Mouse (Mus musculus) right cerebral cortex, postnatal 4 days (tissue): ENCODE measurements around the gene Tent4a.
A peak's percentile ranks its signal among the peaks of the same experiment; 100 is the strongest.
"Not testable (repeated sequence)": the region's sequence is repeated elsewhere in the genome, so short reads cannot be mapped to it uniquely, and the experiment has no call there.

Experiments used
- DNase-seq: peaks from one replicate; pipeline ENCODE4 v3.0.0-alpha.2; 2022

The Tent4a gene

DNA sequence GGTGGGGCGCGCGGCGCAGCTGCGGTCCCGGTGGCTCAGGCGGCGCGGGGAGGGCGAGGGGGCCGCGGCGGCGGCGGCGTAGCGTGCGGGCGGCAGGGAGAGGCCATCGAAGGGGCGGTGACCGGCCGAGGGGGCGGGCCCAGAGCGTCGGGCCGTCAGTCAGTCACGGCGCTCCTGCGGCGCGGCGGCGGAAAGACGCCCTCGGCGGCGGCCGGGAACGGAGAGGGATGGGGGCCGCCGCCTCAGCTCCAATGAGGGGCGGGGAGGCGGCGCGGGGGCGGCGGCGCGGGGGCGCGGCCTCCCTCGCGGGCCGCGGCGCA lies at the start of gene Tent4a:
Gene Tent4a, minus strand, starts transcription at position 284 of the 320 bp plus-strand sequence.
- DNase-seq, result no peak

DNA sequence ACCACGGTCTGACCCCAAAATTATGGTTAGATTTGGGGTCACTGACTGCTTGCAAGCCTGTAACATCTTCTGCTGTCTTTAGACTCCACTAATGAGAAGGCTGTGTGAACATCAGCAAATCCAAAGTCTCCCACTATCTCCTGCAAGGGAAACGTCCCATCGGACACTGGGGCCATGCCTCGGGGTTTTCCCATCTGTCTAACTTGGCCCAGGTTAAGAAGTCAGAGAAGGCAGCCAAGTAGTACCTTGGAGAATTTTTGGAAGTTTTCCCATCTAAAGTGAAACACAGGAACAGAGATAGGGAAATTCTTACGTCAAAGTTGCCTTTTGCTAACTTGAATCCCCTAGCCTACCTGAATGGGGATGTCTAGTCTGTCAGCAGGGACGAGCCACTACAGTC lies 49.2 kb upstream of the Tent4a start:
- no peak for DNase-seq

DNA sequence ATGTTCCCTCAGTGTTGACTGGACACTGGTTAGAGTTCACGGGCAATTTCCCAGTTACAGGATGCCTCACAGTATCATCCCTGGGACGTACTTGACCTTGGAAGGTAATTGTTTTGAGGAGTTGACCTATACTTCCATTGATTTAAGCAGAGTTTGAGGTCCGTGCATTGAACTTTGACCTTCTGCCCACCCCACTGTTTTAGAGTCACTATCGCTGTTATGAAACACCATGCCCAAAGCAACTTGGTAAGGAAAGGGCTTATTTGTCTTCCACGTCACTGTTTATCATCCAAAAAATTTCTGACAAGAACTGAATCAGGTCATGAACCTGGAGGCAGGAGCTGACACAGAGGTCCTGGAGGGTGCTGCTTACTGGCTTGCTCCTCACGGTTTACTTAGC lies 48.0 kb upstream of the Tent4a start:
- no peak for DNase-seq

DNA sequence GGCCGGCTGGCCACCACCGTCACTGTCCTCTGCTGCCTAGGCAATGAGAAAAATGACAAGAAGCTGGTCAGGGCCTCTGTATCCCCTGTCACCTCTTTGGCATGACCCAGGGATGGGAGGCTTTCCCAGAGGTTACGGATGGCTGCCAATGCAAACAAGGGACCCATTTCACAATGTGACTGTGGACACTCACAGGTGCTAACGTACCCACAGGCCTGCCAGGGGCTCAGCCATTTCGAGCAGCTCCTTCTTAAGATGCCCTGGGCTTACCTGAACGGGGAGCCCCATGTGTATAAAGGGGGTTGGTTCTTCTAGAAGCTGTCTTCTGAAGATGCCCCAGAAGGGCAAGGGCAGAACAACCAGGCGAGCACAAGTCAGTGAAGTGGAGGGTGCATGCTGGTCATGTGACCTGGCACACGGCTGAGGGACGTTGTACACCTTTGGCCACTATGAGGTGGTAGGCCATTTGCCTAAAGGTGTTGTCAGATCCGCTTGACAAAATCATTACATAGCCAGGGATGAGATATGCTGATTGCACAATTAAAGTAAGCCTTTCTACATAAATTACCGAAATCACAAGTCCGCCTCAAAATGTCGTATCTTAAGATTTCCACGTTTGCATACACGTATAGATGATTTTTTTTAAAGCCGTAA lies 42.9 kb upstream of the Tent4a start:
- DNase-seq, result no peak

DNA sequence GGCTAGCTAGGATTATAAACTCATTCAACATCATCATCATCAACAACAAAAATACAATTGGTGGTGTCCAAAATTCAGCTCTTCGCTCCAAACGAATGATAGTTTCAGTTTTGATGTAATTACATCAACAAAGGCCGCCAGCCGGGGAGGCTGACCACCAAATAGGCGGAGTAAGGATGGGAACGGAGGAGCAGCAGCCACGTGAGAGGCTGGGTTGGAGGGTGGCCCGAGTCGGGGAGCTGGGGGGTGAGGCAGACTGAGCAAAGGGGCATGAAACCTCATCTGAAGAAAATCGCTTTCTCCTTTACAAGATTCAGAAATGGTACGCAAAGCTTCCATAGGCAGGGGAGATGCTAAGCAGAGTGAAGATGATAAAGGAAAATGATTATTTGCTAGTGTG lies 42.3 kb upstream of the Tent4a start:
- DNase-seq, result peak; percentile 43

DNA sequence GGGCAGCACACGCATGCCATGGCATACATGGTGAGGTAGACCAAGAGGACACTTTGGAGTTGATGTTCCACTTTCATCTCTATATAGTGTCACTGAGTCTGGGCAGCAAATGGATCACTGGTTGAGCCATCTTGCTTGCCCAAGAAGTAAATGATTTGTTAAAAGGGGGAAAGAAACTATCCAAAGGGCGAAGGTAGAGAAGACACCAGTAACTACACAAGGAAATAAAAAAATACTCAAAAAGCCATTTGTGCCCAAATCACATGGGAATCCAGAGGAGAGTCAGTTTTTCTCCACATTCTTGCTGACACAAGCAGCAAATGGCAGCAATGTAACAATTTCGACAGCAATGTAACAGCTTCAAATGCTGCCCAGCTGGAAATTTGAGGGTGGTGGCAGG lies 38.2 kb upstream of the Tent4a start:
- no peak for DNase-seq

DNA sequence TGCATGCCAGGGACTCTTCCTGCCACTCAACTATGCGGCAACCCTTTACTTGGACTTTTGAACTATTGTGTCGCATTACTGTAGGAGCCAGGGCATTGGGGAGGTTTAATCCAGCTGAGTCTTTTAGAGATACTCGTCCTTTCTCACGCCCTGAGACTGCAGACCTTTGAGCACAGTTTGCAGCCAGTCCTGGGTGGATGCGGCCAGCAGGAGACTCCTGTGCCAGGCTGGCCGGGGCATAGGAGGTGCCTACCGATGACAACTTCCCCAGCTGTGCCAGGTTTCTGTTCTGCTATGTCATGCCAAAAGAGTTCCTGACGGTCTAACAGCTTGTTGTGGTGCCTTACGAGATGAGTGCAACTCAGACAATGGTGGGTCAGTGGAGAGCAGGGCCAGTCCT lies 34.8 kb upstream of the Tent4a start:
- no peak for DNase-seq

DNA sequence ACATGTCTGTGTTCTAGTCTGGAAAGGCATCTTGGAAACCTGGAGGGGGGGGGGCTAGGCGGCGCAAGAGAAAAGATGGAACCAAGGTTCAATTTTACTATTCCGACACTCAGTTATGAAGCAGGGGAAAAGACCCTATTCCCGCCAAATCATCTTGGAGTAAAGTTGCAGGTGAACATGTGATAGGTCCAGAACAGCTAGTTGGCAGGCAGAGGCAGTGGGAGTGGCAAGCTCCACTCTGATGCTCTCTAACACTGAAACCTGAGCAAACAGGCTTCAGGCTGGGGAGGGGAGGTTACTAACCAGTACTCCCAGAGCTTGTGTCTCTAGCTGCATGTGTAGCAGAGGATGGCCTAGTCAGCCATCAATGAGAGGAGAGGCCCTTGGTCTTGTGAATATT lies 31.0 kb upstream of the Tent4a start:
- not testable (repeated sequence) for DNase-seq

DNA sequence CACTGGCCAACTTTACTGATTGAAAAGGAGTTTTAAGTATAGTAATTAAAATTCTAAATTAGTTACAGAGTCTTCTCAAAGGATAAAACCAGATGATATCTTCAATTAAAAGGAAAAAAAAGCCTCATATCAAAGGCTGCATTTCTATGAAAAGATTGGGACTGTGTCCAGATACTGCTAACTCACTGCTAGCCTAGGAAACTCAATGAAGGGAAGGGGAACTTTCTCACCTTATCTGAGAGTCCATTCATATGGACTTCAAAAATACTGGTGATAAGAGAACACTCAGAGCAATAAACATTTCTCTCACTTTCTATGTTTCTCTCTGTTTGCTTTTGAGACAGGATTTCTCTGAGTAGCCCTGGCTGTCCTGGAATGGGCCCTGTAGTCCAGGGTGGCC lies 30.2 kb upstream of the Tent4a start:
- no peak for DNase-seq

DNA sequence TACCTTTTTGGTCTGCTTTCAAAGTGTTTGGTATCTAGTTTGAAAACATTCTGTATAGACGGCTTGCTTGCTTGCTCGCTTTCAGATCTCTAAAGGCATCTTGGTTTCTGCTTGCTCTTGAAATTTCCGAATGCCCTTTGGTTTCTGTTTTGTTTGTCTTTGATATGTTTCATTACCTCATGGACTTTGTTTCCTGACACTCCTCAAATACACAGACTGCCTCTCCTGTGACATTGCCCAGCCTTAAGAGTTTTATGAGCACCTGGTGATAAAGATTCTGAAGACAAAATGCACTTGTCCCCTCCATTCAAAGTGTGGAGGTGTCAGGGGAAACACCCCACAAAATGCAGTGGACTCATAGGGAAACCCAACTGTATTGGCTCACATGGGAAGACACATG lies 29.5 kb upstream of the Tent4a start:
- no peak for DNase-seq

DNA sequence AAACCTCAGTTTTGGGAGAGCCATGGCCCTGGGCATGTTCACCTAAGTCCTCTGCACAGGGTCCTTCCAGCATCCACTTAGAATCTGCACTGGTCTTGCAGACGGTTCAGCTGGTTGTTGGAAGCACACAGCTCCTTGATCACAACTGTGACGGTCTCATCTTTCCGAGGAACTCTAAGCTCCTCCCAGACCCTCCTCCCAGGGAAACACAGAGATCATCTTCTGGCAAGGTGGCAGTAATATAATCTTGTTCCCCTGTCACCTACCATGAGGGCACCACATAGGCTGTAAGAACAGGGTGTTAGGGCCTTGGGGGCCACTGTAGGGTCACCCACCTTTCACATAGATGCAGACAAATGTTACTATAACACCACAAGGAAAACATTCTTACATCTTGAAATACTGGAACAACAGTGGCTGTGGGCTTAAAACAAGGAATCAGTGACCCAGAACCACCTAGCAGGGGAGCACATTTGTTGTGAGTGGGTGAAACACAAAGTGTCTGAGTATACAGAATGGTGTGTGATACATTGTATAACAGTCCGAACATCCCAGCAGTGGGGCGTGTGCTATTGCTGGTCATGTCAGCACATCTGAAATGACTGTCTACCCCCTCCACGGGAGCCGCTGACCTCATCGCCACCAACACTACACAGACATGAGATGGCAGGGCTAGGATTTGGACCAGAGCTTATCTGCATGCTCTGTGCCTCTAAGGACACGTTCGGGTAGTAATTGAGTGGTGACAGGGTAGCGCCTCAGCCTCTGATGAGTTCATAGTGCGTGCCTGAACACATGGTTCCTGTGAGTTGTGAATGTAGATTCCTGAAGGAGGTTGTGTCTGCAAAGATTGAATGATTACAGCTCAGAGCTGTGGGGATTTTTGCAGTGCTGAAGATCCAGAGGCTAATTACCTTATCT lies 28.5 kb upstream of the Tent4a start:
- DNase-seq, result no peak

DNA sequence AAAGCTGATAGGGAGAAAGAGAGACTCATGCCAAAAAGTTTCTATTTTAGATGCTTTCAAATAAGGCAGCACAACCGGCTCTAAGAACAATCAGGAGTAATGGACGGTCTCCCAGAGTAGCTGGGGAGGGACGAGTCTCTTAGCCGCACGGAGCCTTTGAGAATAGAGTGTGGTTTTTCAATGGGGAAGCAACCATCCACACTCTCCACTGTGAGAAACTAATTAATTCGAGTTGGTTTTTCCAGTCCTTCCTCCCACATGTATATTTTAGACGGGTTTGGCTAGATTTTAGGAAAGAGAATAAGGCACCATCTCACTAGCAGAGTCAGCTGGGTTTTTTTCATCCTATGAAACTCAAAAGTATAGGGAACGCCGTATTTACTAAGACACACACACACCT lies 27.6 kb upstream of the Tent4a start:
- DNase-seq, result no peak

DNA sequence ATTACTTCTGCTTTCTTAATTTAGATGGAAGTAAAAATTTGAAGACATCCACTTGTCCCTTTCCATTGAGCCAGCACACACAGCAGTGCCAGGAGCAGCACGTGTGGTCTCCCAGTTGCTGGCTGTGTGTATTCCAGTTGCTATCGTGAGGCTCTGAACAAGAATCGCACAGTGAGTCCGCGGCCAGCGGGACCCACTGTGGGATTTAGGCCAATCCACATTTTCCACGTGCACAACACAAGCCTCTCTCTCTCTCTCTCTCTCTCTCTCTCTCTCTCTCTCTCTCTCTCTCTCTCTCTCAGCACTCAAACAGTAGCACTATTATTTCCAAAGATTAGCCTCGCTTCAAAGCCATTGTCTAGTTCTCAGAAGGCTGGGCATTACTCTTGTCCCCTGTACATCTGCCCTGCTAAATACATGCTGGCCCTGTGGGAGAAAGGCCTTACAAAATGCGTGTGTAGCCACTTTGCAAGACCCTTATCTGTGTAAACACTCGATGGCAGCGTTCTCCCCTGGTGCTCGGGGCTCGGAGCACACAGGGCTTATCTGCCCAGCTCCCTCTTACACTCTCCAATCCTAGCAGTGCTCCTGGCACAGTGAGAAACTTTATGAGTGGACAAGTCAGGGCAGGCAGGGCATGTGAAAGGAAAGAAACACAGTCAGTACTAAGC lies 25.0 kb upstream of the Tent4a start:
- no peak for DNase-seq

DNA sequence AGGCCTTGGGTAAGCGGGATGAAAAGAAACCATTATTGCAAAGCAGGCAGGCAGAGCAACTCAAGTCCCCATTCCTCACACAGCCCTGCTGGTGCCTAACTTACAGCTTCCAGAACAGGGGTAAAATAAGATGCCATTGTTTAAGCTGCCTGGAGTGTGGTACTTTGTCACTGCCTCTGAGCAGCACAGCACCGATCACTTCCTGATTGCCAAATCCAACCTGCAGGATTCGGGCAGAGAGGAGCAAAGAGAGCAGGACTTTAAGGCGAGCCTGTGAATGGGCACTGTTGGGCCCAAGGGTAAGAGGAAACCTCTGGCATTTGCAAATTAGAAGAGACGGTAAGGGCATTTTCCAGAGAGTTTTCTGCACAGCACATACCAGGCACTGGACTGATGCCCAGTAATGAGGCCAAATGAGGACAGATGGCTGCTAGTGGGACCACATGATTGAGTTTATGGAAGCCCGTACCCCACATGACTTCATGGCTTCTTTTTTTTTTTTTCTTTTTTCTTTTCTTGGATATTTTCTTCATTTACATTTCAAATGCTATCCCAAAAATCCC lies 23.8 kb upstream of the Tent4a start:
- DNase-seq, result no peak

DNA sequence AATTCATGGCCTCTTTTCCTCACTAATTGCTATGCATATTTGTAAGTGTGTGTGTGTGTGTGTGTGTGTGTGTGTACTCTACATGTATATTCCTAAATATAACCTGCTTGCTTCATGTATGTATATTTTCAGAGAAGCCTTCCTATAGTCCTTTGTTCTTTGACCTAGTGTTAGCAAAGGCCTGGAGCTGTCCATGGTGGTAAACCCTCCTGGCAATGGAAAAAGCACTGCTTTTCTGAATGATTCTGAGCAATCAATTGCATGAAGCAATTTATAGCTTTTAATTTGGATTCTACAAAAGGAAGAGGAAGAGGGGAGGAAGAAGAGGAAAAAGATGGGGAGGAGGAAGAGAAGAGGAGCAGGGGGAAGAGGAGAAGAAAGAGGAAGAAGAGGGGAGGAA lies 22.3 kb upstream of the Tent4a start:
- DNase-seq, result no peak

DNA sequence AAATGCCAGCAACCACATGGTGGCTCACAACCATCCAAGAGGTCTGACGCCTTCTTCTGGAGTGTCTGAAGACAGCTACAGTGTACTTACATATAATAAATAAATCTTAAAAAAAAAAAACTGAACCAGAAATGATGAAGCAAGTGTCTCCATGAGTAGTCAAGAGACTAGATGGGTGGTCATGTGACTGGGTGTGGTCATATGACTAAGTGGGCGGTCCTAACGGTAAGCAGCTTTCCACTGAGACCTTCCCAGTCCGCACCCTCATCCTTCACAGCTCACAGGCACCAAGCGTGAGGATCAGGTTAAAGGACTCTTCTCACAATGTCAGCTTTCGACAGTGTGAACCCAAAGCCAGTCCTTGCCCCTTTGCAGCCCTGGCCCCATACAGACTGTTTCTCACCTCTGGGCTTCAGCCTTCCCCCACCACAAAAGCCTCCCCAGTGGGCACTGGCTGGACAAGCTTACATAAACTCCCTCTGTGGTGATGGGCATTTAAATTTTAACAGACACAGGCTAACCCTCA lies 21.6 kb upstream of the Tent4a start:
- no peak for DNase-seq

DNA sequence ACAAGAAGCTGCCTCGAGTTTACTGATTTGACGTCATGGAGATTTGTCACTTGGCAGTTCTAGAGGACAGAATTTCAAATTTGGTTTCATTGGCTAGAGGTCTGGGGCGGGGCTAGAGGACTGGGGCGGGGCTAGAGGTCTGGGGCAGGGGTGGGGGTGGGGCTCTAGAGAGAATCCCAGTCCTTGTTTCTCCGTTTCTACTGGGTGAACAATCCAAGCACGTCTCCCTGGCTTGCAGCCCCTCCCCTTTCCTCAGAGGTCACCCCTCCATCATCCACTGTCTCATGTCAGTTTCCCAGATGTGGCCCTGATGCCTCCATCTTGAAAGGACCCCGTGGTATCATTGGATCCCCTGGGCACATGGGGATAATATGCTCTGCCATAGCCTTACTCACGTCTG lies 20.6 kb upstream of the Tent4a start:
- no peak for DNase-seq

DNA sequence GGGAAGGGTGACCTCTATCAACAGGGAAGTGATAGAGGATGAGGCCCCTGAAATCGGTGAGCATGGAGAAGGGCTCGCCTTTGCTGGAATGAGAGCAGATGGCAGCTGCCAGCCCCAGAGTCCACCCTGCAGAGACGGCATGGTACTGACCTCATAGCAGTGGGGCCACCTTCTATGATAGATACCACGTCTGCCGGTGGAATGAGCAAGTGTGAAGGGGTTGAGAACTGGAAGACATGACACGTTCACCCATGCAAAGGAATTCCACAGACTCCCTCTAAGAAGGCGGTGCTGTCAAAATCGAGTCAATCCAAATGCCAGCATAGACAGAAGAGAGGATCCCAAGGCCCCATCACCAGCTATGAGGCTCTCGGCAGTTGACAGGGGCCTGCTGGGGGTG lies 19.8 kb upstream of the Tent4a start:
- DNase-seq, result no peak

DNA sequence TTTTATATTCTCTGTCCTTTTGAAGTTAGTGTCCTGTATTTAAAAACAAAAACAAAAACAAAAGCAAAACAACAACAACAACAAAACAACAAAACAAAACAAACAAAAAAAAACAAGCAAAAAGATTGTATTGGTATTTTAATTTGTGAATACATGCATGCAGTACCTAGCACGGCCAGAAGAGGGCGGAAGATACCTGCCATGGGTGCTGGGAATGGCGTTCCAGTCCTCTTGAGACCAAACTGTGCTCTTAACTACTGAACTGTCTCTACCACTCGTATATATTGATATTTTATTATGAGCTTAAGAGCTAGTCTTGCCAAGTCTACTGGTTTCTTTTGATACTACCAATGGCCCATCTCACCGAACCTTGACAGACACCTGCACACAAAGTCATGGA lies 18.6 kb upstream of the Tent4a start:
- peak; percentile 59 for DNase-seq

DNA sequence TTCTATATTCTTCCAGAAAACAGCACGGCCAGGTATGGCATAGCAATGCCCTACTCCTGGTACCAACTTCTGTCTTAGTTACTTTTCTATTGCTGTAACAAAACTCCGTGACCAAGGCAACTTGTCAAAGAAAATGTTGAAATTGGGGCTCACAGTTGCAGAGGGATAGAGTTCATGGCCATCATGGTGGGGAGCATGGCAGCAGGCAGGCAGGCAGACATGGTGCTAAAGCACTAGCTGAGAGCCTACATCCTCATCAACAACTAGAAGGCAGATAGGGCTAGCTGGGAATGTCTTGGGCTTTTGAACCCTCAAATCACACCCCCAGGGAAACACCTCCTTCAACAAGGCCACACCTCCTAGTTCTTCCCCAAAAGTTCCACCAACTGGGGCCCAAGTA lies 16.4 kb upstream of the Tent4a start:
- no peak for DNase-seq

DNA sequence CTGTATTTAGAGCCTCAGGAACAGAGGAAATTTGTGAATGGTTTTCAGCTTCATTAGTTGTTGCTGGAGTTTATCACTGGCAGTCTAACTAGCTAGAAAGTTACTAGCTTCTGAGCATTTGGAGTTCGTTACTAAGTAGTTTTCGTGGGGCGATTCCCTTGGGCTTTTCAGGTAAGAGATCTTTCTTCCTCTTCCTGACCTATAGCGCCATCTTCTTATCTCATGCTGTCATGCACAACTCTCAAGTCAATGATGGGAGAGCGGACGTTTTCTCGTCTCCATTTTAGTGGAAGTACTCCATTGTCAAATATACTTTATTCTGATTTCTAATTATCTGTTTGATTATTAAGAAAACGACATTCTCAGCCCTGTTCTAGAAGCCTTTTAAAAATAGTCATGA lies 15.6 kb upstream of the Tent4a start:
- no peak for DNase-seq

DNA sequence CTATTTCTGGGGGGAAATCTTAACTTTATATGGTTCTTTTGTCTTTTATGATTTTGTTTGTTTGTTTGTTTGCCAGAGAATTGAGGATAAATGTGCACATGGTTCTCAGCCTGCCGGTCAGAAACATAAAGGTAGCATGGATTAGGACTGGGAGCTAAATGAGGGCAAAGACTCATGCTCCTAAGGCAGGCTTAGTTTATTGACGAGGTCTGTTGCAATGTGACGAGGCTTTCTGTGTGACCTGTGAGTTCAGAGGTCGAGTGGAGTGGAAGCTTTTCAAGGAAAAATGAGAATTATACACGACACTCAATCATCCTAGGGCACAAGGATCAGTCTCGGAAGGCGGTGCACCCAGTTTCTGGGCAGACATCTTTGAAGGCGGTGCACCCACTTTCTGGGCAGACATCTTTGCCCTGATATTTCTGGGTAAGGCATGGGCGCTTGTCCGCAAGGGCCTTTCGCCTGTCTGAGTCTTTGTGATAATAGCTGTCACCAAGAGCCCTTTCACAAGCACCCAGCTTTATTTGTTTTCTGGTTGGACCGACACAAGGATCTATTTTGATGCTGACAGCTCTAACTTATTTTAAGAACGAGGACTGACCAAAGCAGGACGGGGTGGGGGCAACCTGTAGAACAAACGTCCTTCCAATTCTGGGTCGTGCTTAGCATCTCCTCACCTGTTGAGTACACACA lies 13.2 kb upstream of the Tent4a start:
- DNase-seq, result no peak

DNA sequence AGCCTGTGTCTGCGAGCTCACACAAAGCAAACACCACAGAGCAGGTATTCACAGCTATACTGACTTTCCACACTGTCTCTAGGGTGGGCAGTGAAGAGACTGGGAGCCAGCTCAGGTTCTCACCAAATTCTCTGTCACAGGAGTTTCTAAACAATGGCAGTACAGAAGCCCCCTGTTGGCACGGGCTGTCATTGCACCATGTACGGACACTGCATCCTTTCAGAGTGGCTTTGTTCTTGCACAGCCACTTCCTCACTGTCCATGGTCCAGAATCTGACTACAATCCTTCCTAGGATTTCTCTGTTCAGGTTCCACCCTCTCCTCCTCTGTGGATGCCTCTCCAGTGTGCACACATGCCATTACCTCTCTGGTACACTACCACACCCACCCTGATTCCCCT lies 10.6 kb upstream of the Tent4a start:
- DNase-seq, result no peak
